Mouse (Mus musculus): ENCODE measurements at regions not wholly inside any gene's neighbourhood (a gene's known extent, or its start where the extent isn't known, plus 50 kb on each side); places are given as distances from the start of the nearest gene placed in this dataset.

- Histone ChIP-seq H3K4me1 (ENCODE audit: control insufficient read depth, insufficient read depth, low read length) (peaks cover 12% of the 10 kb centered on the region), H3K27me3 (ENCODE audit: control insufficient read depth, insufficient read depth, low read length) (no peaks in the 10 kb centered on the region; the same call in 1 of the 2 replicates), H3K36me3 (ENCODE audit: control insufficient read depth, insufficient read depth, low read length) (no peaks in the 10 kb centered on the region), H3K4me3 (replicated peaks; ENCODE audit: low read depth, low read length) (no peak overlapping the region), H3K27ac (replicated peaks; ENCODE audit: low read depth, low read length) (no peak overlapping the region), H3K9me3 (ENCODE audit: control insufficient read depth, low read length) (no peaks in the 10 kb centered on the region), H3K4me2 (ENCODE audit: low read length) (no peak overlapping the region), H3K9ac (replicated peaks; ENCODE audit: low read length) (no peak overlapping the region)
- ATAC-seq (ENCODE audit: low FRiP score, low TSS enrichment) (no peak), DNase-seq (no peak)
- 75% methylated on average over 10 of the region's 10 CpGs for WGBS
Measured at GRCm38 (mm10) chr2:166400304-166400703, 244.8 kb upstream of the Sulf2 start.

- Histone ChIP-seq H3K4me2 (ENCODE audit: low read length) (no peak overlapping the region), H3K27ac (replicated peaks; ENCODE audit: low read depth, low read length) (no peak overlapping the region), H3K9me3 (ENCODE audit: control insufficient read depth, low read length) (no peaks in the 10 kb centered on the region), H3K27me3 (ENCODE audit: control insufficient read depth, insufficient read depth, low read length) (no peaks in the 10 kb centered on the region; the same call in 1 of the 2 replicates), H3K4me1 (ENCODE audit: control insufficient read depth, insufficient read depth, low read length) (peaks cover 19% of the 10 kb centered on the region), H3K9ac (replicated peaks; ENCODE audit: low read length) (no peak overlapping the region), H3K4me3 (replicated peaks; ENCODE audit: low read depth, low read length) (no peak overlapping the region), H3K36me3 (ENCODE audit: control insufficient read depth, insufficient read depth, low read length) (no peaks in the 10 kb centered on the region)
- 35% methylated on average over 6 of the region's 6 CpGs for WGBS
- ATAC-seq (ENCODE audit: low FRiP score, low TSS enrichment) (no peak), DNase-seq (no peak)
Measured at GRCm38 (mm10) chr2:166399140-166399830, 243.8 kb upstream of the Sulf2 start.

GRCm38 (mm10) chr2:166398774-166399139, 243.3 kb upstream of the Sulf2 start:
- peaks cover 19% of the 10 kb centered on the region for H3K4me1 ChIP-seq (ENCODE audit: control insufficient read depth, insufficient read depth, low read length)
- ATAC-seq (ENCODE audit: low FRiP score, low TSS enrichment) = no peak
- 56% methylated on average over 5 of the region's 5 CpGs for WGBS

GRCm38 (mm10) chr2:166398156-166398555, 242.7 kb upstream of the Sulf2 start:
- no peak overlapping the region for H3K9ac ChIP-seq (replicated peaks; ENCODE audit: low read length)
- 82% methylated on average over 10 of the region's 10 CpGs for WGBS
- no peak overlapping the region for H3K27ac ChIP-seq (replicated peaks; ENCODE audit: low read depth, low read length)

More at GRCm38 (mm10) chr2:166398774-166399139, 243.3 kb upstream of the Sulf2 start:
- Histone ChIP-seq H3K9me3 (ENCODE audit: control insufficient read depth, low read length) (no peaks in the 10 kb centered on the region), H3K4me3 (replicated peaks; ENCODE audit: low read depth, low read length) (no peak overlapping the region), H3K27me3 (ENCODE audit: control insufficient read depth, insufficient read depth, low read length) (no peaks in the 10 kb centered on the region; the same call in 1 of the 2 replicates), H3K4me2 (ENCODE audit: low read length) (no peak overlapping the region), H3K9ac (replicated peaks; ENCODE audit: low read length) (no peak overlapping the region), H3K27ac (replicated peaks; ENCODE audit: low read depth, low read length) (no peak overlapping the region), H3K36me3 (ENCODE audit: control insufficient read depth, insufficient read depth, low read length) (no peaks in the 10 kb centered on the region)
- no peak for DNase-seq

GRCm38 (mm10) chr2:166394666-166395065, 239.2 kb upstream of the Sulf2 start:
- H3K36me3 ChIP-seq (ENCODE audit: control insufficient read depth, insufficient read depth, low read length) = no peaks in the 10 kb centered on the region
- no peaks in the 10 kb centered on the region for H3K9me3 ChIP-seq (ENCODE audit: control insufficient read depth, low read length)
- WGBS = 55% methylated on average over 13 of the region's 13 CpGs
- peak overlapping the region; percentile 57; the same call in 1 of the 2 replicates for H3K27ac ChIP-seq (replicated peaks; ENCODE audit: low read depth, low read length)
- ATAC-seq (ENCODE audit: low FRiP score, low TSS enrichment) = no peak
- no peak overlapping the region for H3K9ac ChIP-seq (replicated peaks; ENCODE audit: low read length)
- H3K27me3 ChIP-seq (ENCODE audit: control insufficient read depth, insufficient read depth, low read length) = no peaks in the 10 kb centered on the region
- peak; percentile 60 for DNase-seq
- H3K4me3 ChIP-seq (replicated peaks; ENCODE audit: low read depth, low read length) = no peak overlapping the region
- peaks cover 22% of the 10 kb centered on the region for H3K4me1 ChIP-seq (ENCODE audit: control insufficient read depth, insufficient read depth, low read length)
- no peak overlapping the region for H3K4me2 ChIP-seq (ENCODE audit: low read length)

More at GRCm38 (mm10) chr2:166398156-166398555, 242.7 kb upstream of the Sulf2 start:
- H3K4me3 ChIP-seq (replicated peaks; ENCODE audit: low read depth, low read length) = no peak overlapping the region
- no peaks in the 10 kb centered on the region for H3K9me3 ChIP-seq (ENCODE audit: control insufficient read depth, low read length)
- H3K27me3 ChIP-seq (ENCODE audit: control insufficient read depth, insufficient read depth, low read length) = no peaks in the 10 kb centered on the region; the same call in 1 of the 2 replicates
- peaks cover 19% of the 10 kb centered on the region for H3K4me1 ChIP-seq (ENCODE audit: control insufficient read depth, insufficient read depth, low read length)
- no peaks in the 10 kb centered on the region for H3K36me3 ChIP-seq (ENCODE audit: control insufficient read depth, insufficient read depth, low read length)
- ATAC-seq (ENCODE audit: low FRiP score, low TSS enrichment) (no peak), DNase-seq (no peak)
- H3K4me2 ChIP-seq (ENCODE audit: low read length) = no peak overlapping the region

GRCm38 (mm10) chr2:166391176-166391575, 235.7 kb upstream of the Sulf2 start:
- no peaks in the 10 kb centered on the region for H3K9me3 ChIP-seq (ENCODE audit: control insufficient read depth, low read length)
- ATAC-seq (ENCODE audit: low FRiP score, low TSS enrichment) = no peak
- no peak overlapping the region for H3K27ac ChIP-seq (replicated peaks; ENCODE audit: low read depth, low read length)

GRCm38 (mm10) chr2:166388050-166388449, 232.6 kb upstream of the Sulf2 start:
- DNase-seq (peak; percentile 65), ATAC-seq (ENCODE audit: low FRiP score, low TSS enrichment) (no peak)
- 17% methylated on average over 6 of the region's 6 CpGs for WGBS

More at GRCm38 (mm10) chr2:166391176-166391575, 235.7 kb upstream of the Sulf2 start:
- Histone ChIP-seq H3K4me1 (ENCODE audit: control insufficient read depth, insufficient read depth, low read length) (peaks cover 20% of the 10 kb centered on the region), H3K27me3 (ENCODE audit: control insufficient read depth, insufficient read depth, low read length) (no peaks in the 10 kb centered on the region), H3K36me3 (ENCODE audit: control insufficient read depth, insufficient read depth, low read length) (no peaks in the 10 kb centered on the region), H3K9ac (replicated peaks; ENCODE audit: low read length) (no peak overlapping the region), H3K4me3 (replicated peaks; ENCODE audit: low read depth, low read length) (no peak overlapping the region), H3K4me2 (ENCODE audit: low read length) (no peak overlapping the region)
- no peak for DNase-seq
- WGBS = 22% methylated on average over 5 of the region's 5 CpGs

GRCm38 (mm10) chr2:166386817-166387216, 231.4 kb upstream of the Sulf2 start:
- ATAC-seq (ENCODE audit: low FRiP score, low TSS enrichment) = no peak
- Histone ChIP-seq H3K27ac (replicated peaks; ENCODE audit: low read depth, low read length) (no peak overlapping the region), H3K4me1 (ENCODE audit: control insufficient read depth, insufficient read depth, low read length) (peaks cover 35% of the 10 kb centered on the region), H3K4me3 (replicated peaks; ENCODE audit: low read depth, low read length) (no peak overlapping the region), H3K9me3 (ENCODE audit: control insufficient read depth, low read length) (no peaks in the 10 kb centered on the region), H3K9ac (replicated peaks; ENCODE audit: low read length) (no peak overlapping the region), H3K36me3 (ENCODE audit: control insufficient read depth, insufficient read depth, low read length) (no peaks in the 10 kb centered on the region), H3K27me3 (ENCODE audit: control insufficient read depth, insufficient read depth, low read length) (no peaks in the 10 kb centered on the region), H3K4me2 (ENCODE audit: low read length) (no peak overlapping the region)
- 65% methylated on average over 5 of the region's 5 CpGs for WGBS
- DNase-seq = no peak

More at GRCm38 (mm10) chr2:166388050-166388449, 232.6 kb upstream of the Sulf2 start:
- no peak overlapping the region for H3K9ac ChIP-seq (replicated peaks; ENCODE audit: low read length)
- H3K36me3 ChIP-seq (ENCODE audit: control insufficient read depth, insufficient read depth, low read length) = no peaks in the 10 kb centered on the region
- 0 out of 2 replicates have a peak overlapping the region, but pooled peaks have one; percentile 5 for H3K27ac ChIP-seq (replicated peaks; ENCODE audit: low read depth, low read length)
- no peaks in the 10 kb centered on the region for H3K9me3 ChIP-seq (ENCODE audit: control insufficient read depth, low read length)
- H3K4me3 ChIP-seq (replicated peaks; ENCODE audit: low read depth, low read length) = no peak overlapping the region
- peaks cover 35% of the 10 kb centered on the region for H3K4me1 ChIP-seq (ENCODE audit: control insufficient read depth, insufficient read depth, low read length)
- no peaks in the 10 kb centered on the region for H3K27me3 ChIP-seq (ENCODE audit: control insufficient read depth, insufficient read depth, low read length)
- H3K4me2 ChIP-seq (ENCODE audit: low read length) = no peak overlapping the region

- DNase-seq = peak; percentile 84
- WGBS = 5% methylated on average over 6 of the region's 6 CpGs
- no peak overlapping the region for H3K4me2 ChIP-seq (ENCODE audit: low read length)
Measured at GRCm38 (mm10) chr2:166384583-166384982, 229.1 kb upstream of the Sulf2 start.

More at GRCm38 (mm10) chr2:166384583-166384982, 229.1 kb upstream of the Sulf2 start:
- Histone ChIP-seq H3K4me3 (replicated peaks; ENCODE audit: low read depth, low read length) (no peak overlapping the region), H3K36me3 (ENCODE audit: control insufficient read depth, insufficient read depth, low read length) (no peaks in the 10 kb centered on the region), H3K9ac (replicated peaks; ENCODE audit: low read length) (no peak overlapping the region), H3K27me3 (ENCODE audit: control insufficient read depth, insufficient read depth, low read length) (no peaks in the 10 kb centered on the region), H3K4me1 (ENCODE audit: control insufficient read depth, insufficient read depth, low read length) (peaks cover 33% of the 10 kb centered on the region), H3K9me3 (ENCODE audit: control insufficient read depth, low read length) (no peaks in the 10 kb centered on the region), H3K27ac (replicated peaks; ENCODE audit: low read depth, low read length) (peak overlapping the region; percentile 80)
- peak; percentile 54; the same call in 1 of the 2 replicates for ATAC-seq (ENCODE audit: low FRiP score, low TSS enrichment)
